Mouse (Mus musculus) liver, embryonic 14.5 days (tissue): ENCODE measurements around the gene Rad51b.

Experiments used
- CTCF ChIP-seq: IDR thresholded peaks from 2 replicates; pipeline ENCODE4 v1.5.1; 2016; ENCODE audit warnings: antibody characterized with exemption, low read depth, control low read depth
- EP300 ChIP-seq: IDR thresholded peaks from 2 replicates; pipeline ENCODE4 v1.6.1; 2016; ENCODE audit warnings: antibody characterized with exemption, low read depth

DNA sequence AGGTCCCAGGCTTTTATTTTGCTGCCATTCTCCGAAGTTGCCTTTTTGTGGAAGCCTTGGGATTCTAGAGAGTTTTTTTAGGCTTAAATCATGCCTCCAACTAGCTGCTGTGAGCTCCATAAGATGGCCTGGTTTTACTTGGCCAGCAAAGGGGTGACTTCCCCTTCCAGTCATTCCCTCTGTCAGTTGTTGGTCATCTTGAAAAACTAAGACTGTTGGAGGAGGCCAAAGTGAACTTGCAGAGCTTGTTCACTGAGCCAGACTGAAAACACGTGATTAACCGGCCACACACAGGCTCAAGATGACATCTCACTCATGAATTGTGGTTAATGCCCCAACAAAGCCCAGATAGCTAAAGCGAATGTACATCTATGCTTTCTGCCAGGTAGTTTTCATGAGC is 438.8 kb downstream of the Rad51b start:
- TF ChIP-seq CTCF (no peak), EP300 (no peak)
